Mouse (Mus musculus): ENCODE data around the gene Lyst. TPM values are rescaled to one million over a fixed set of nuclear protein-coding genes. Genes with fewer than 3 reads are reported as not detected.
"Not testable (repeated sequence)": the region's sequence is repeated elsewhere in the genome, so short reads cannot be mapped to it uniquely, and the experiment has no call there.

Gene Lyst
- 3.6 and 4.8 TPM in 2 replicates for polyA plus RNA-seq (2015; fragmentation: Nextera tagmentation; extraction: Ambion mirVana)

- H3K4me3 ChIP-seq (replicated peaks) = peak within 1 kb of the TSS; percentile 86
- H3K9ac ChIP-seq = peak within 1 kb of the TSS; percentile 76
- peaks cover 37% of the 10 kb centered on the region for H3K4me1 ChIP-seq (replicated peaks)
- peak; percentile 95 for ATAC-seq (ENCODE audit: insufficient read depth)
- H3K36me3 ChIP-seq (replicated peaks) = no peaks in the 10 kb centered on the region
- H3K4me2 ChIP-seq = peak within 1 kb of the TSS; percentile 92
- H3K9me3 ChIP-seq (replicated peaks) = no peaks in the 10 kb centered on the region
- peak within 1 kb of the TSS; percentile 77 for H3K27ac ChIP-seq (replicated peaks)
- no peaks in the 10 kb centered on the region for H3K27me3 ChIP-seq
- under 1% methylated on average over 88 of the region's 88 CpGs for WGBS (ENCODE audit: insufficient replicate concordance)
Observed at GRCm38 (mm10) chr13:13590048-13591011, at the start of gene Lyst. Gene Lyst (plus strand): TSS chr13:13590397.

- 80% methylated on average over 10 of the region's 10 CpGs for WGBS (ENCODE audit: insufficient replicate concordance)
- not testable (repeated sequence) for H3K9me3 ChIP-seq (replicated peaks); H3K27me3 ChIP-seq; H3K27ac ChIP-seq (replicated peaks); H3K4me1 ChIP-seq (replicated peaks); ATAC-seq (ENCODE audit: insufficient read depth); H3K36me3 ChIP-seq (replicated peaks); H3K9ac ChIP-seq; H3K4me2 ChIP-seq; H3K4me3 ChIP-seq (replicated peaks)
Observed at GRCm38 (mm10) chr13:13543073-13543472, 47.1 kb upstream of the Lyst start.

GRCm38 (mm10) chr13:13546792-13547191, 43.4 kb upstream of the Lyst start:
- no peaks in the 10 kb centered on the region for H3K9me3 ChIP-seq (replicated peaks)
- no peak overlapping the region for H3K4me3 ChIP-seq (replicated peaks)
- WGBS (ENCODE audit: insufficient replicate concordance) = 47% methylated on average over 3 of the region's 3 CpGs
- H3K36me3 ChIP-seq (replicated peaks) = no peaks in the 10 kb centered on the region
- H3K9ac ChIP-seq = no peak overlapping the region
- H3K4me2 ChIP-seq = no peak overlapping the region
- H3K4me1 ChIP-seq (replicated peaks) = no peaks in the 10 kb centered on the region
- no peaks in the 10 kb centered on the region for H3K27me3 ChIP-seq
- no peak overlapping the region for H3K27ac ChIP-seq (replicated peaks)
- ATAC-seq (ENCODE audit: insufficient read depth) = no peak

DNA sequence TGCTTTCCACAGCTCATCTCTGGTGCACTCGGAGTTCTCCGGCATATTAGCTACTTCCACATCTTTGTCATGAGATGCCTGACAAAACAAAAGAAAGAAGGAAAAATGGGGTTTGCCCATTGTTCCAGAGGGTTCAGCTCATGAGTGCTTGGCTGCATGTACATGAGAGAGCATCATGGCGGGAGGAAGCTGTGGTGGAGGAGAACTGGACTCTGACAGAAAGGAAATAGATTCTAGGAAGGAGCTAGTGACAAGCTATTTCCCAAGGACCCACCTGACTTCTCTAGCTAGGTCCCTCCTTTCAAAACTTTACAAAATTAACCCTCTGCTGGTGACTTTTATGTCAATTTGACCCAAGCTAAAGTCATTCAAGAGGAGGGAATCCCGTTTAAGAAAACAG, 42.3 kb upstream of the Lyst start:
- no peaks in the 10 kb centered on the region for H3K4me1 ChIP-seq (replicated peaks)
- no peak for ATAC-seq (ENCODE audit: insufficient read depth)
- H3K36me3 ChIP-seq (replicated peaks) = no peaks in the 10 kb centered on the region
- WGBS (ENCODE audit: insufficient replicate concordance) = 70% methylated on average over 4 of the region's 4 CpGs
- H3K9ac ChIP-seq = no peak overlapping the region
- H3K9me3 ChIP-seq (replicated peaks) = no peaks in the 10 kb centered on the region
- no peak overlapping the region for H3K4me2 ChIP-seq
- H3K27ac ChIP-seq (replicated peaks) = no peak overlapping the region
- no peak overlapping the region for H3K4me3 ChIP-seq (replicated peaks)
- H3K27me3 ChIP-seq = no peaks in the 10 kb centered on the region

DNA sequence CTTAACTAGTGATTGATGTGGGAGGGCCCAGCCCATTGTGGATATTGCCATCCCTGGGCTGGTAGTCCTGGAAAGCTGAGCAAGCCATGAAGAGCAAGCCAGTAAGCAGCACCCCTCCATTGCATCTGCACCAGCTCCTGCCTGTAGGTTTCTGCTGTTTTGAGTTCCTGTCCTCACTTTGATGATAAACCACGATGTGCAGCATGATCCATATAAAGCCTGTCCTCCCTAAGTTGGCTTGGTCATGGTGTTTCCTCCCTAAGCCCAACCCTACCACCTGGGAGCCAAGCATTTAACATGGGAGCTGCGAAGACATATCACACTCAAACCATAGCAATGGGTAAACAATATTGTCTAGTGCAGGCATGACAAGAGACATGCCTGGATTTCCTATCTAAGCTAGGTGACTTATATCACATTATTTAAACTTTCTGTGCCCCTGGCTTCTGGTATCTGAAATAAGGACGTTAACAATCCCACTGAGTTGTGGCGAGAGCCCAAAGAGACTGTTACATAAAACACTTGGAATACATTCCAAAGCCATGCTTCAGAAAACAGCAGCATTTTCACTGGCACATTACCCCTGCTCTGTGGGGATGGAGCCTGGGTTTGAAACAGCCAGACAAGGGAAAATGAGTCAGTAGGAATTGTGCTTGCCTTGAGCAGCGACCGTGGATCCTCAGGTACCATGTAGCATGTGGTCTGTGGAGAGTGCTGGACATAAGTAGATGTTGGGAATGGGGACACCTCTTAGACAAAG, 41.6 kb upstream of the Lyst start:
- WGBS (ENCODE audit: insufficient replicate concordance) = 63% methylated on average over 6 of the region's 6 CpGs

GRCm38 (mm10) chr13:13549687-13550660, 40.2 kb upstream of the Lyst start:
- Histone ChIP-seq H3K36me3 (replicated peaks) (no peaks in the 10 kb centered on the region), H3K4me3 (replicated peaks) (no peak overlapping the region), H3K27me3 (no peaks in the 10 kb centered on the region), H3K27ac (replicated peaks) (no peak overlapping the region), H3K4me1 (replicated peaks) (no peaks in the 10 kb centered on the region), H3K9me3 (replicated peaks) (no peaks in the 10 kb centered on the region), H3K9ac (no peak overlapping the region), H3K4me2 (no peak overlapping the region)
- no peak for ATAC-seq (ENCODE audit: insufficient read depth)
- 45% methylated on average over 9 of the region's 9 CpGs for WGBS (ENCODE audit: insufficient replicate concordance)

More for the DNA sequence above, 41.6 kb upstream of the Lyst start:
- Histone ChIP-seq H3K36me3 (replicated peaks) (no peaks in the 10 kb centered on the region), H3K9me3 (replicated peaks) (no peaks in the 10 kb centered on the region), H3K27me3 (no peaks in the 10 kb centered on the region), H3K27ac (replicated peaks) (no peak overlapping the region), H3K4me1 (replicated peaks) (no peaks in the 10 kb centered on the region), H3K4me2 (no peak overlapping the region), H3K9ac (no peak overlapping the region), H3K4me3 (replicated peaks) (no peak overlapping the region)
- ATAC-seq (ENCODE audit: insufficient read depth) = no peak

- no peak overlapping the region for H3K4me2 ChIP-seq
- no peak overlapping the region for H3K4me3 ChIP-seq (replicated peaks)
- H3K9me3 ChIP-seq (replicated peaks) = no peaks in the 10 kb centered on the region
- H3K27me3 ChIP-seq = no peaks in the 10 kb centered on the region
- no peak overlapping the region for H3K27ac ChIP-seq (replicated peaks)
- 48% methylated on average over 3 of the region's 3 CpGs for WGBS (ENCODE audit: insufficient replicate concordance)
- no peak for ATAC-seq (ENCODE audit: insufficient read depth)
- H3K36me3 ChIP-seq (replicated peaks) = no peaks in the 10 kb centered on the region
- no peaks in the 10 kb centered on the region for H3K4me1 ChIP-seq (replicated peaks)
- no peak overlapping the region for H3K9ac ChIP-seq
Observed at GRCm38 (mm10) chr13:13552020-13552419, 38.2 kb upstream of the Lyst start.

DNA sequence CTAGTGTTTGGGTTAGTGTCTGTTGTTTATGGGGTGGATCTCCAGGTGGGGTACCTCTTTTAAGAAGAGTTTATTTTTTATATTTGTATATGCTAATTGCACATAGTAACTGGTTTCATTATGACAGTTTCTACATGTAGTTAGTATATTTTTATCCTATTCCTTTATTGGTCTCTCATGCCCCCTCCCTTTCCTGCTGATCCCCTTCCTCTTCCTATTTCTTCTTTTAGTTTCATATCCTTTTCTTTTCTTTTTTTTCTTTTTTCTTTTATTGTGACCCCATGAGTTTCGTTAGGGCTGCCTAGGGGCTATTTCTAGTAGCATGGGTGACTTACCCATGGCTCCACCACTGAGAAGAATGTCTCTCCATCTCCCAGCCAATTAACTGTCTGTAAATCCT, 36.5 kb upstream of the Lyst start:
- Histone ChIP-seq H3K4me3 (replicated peaks) (no peak overlapping the region), H3K4me2 (no peak overlapping the region), H3K4me1 (replicated peaks) (no peaks in the 10 kb centered on the region), H3K9me3 (replicated peaks) (no peaks in the 10 kb centered on the region), H3K27me3 (no peaks in the 10 kb centered on the region), H3K27ac (replicated peaks) (no peak overlapping the region), H3K9ac (no peak overlapping the region), H3K36me3 (replicated peaks) (no peaks in the 10 kb centered on the region)
- WGBS (ENCODE audit: insufficient replicate concordance) = 33% methylated on average over 1 of the region's 1 CpGs
- ATAC-seq (ENCODE audit: insufficient read depth) = no peak

DNA sequence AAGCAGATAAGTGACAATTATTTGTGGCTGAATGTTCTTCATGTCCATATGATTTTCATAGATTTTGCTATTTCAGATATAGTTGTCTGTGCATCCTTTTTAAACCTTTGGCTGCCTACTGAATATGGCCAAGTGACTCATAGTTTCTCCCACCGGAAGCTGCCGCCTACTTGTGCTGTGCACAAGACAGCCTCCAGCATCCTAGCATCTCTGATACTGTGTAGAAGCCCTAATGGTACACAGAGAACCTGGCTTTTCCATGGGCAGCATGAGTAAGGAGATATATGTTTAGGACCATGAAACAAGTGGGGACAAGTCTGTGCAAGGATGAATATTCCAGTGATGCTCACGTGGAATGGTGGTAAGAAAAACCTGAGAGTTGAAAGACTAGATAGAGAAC, 35.0 kb upstream of the Lyst start:
- ATAC-seq (ENCODE audit: insufficient read depth) = no peak
- Histone ChIP-seq H3K4me3 (replicated peaks) (no peak overlapping the region), H3K27ac (replicated peaks) (no peak overlapping the region), H3K36me3 (replicated peaks) (no peaks in the 10 kb centered on the region), H3K9me3 (replicated peaks) (no peaks in the 10 kb centered on the region), H3K4me1 (replicated peaks) (no peaks in the 10 kb centered on the region), H3K27me3 (no peaks in the 10 kb centered on the region), H3K9ac (no peak overlapping the region), H3K4me2 (no peak overlapping the region)
- WGBS (ENCODE audit: insufficient replicate concordance) = 66% methylated on average over 3 of the region's 3 CpGs

GRCm38 (mm10) chr13:13557001-13557743, 33.0 kb upstream of the Lyst start:
- 47% methylated on average over 5 of the region's 5 CpGs for WGBS (ENCODE audit: insufficient replicate concordance)

More at GRCm38 (mm10) chr13:13557001-13557743, 33.0 kb upstream of the Lyst start:
- Histone ChIP-seq H3K36me3 (replicated peaks) (no peaks in the 10 kb centered on the region), H3K27ac (replicated peaks) (no peak overlapping the region), H3K4me1 (replicated peaks) (no peaks in the 10 kb centered on the region), H3K27me3 (no peaks in the 10 kb centered on the region), H3K4me3 (replicated peaks) (no peak overlapping the region), H3K9me3 (replicated peaks) (no peaks in the 10 kb centered on the region), H3K4me2 (no peak overlapping the region), H3K9ac (no peak overlapping the region)
- ATAC-seq (ENCODE audit: insufficient read depth) = no peak
